Mouse (Mus musculus): Measurements from ENCODE around the gene Gbp8.
"Not testable (repeated sequence)": the region's sequence is repeated elsewhere in the genome, so short reads cannot be mapped to it uniquely, and the experiment has no call there.

GRCm38 (mm10) chr5:105068356-105068755 is 71.0 kb downstream of the Gbp8 start:
- TF ChIP-seq POLR2A (IDR thresholded peaks at IDR 0.05; ENCODE audit: insufficient read depth, low read length); CTCF (IDR thresholded peaks at IDR 0.05; ENCODE audit: low read depth, low read length); EP300 (IDR thresholded peaks at IDR 0.05; ENCODE audit: insufficient read depth, low read depth, low read length): not testable (repeated sequence)

Measured in ES-Bruce4 (cell line).